Mouse (Mus musculus) kidney, postnatal 0 days (tissue): ENCODE results near the gene Syt9. TPM values are rescaled to one million over a fixed set of nuclear protein-coding genes. Genes with fewer than 3 reads are reported as not detected.
A peak's percentile ranks its signal among the peaks of the same experiment; 100 is the strongest.

Experiments
- ATAC-seq: fragments of 200-750 bp; cut with Nextera tagmentation; replicated peaks from 2 replicates; pipeline ENCODE4 v1.8.0; 2017; ENCODE audit warnings: low read depth, moderate number of reproducible peaks, moderate TSS enrichment, moderate library complexity; ENCODE audit not compliant: low FRiP score
- DNase-seq: peaks from one replicate; pipeline ENCODE4 v3.0.0-alpha.2; 2016; ENCODE audit warnings: low spot score
- H3K27ac ChIP-seq: fragments of 300-500 bp; sonication (generic); 2 replicates; pipeline ENCODE4 v1.5.1; 2014; ENCODE audit warnings: mild to moderate bottlenecking
- H3K27me3 ChIP-seq: fragments of 300-500 bp; sonication (generic); 2 replicates; pipeline ENCODE4 v1.6.1; 2014; ENCODE audit warnings: low read length, mixed read lengths; ENCODE audit not compliant: insufficient read depth
- H3K36me3 ChIP-seq: fragments of 300-500 bp; sonication (generic); 2 replicates; pipeline ENCODE4 v1.6.1; 2014; ENCODE audit warnings: low read length, mixed read lengths; ENCODE audit not compliant: insufficient read depth
- H3K4me1 ChIP-seq: fragments of 300-500 bp; sonication (generic); replicated peaks from 2 replicates; pipeline ENCODE4 v1.6.1; 2014; ENCODE audit warnings: antibody characterized with exemption, low read length, mixed read lengths; ENCODE audit not compliant: insufficient read depth
- H3K4me2 ChIP-seq: fragments of 300-500 bp; sonication (generic); 2 replicates; pipeline ENCODE4 v1.6.1; 2014; ENCODE audit warnings: mild to moderate bottlenecking, low read length, moderate library complexity, mixed read lengths
- H3K4me3 ChIP-seq: fragments of 300-500 bp; sonication (generic); replicated peaks from 2 replicates; pipeline ENCODE4 v1.5.1; 2014; ENCODE audit warnings: low read depth, low read length
- H3K9ac ChIP-seq: fragments of 300-500 bp; sonication (generic); 2 replicates; pipeline ENCODE4 v1.6.1; 2014; ENCODE audit warnings: low read depth, low read length
- H3K9me3 ChIP-seq: fragments of 300-500 bp; sonication (generic); replicated peaks from 2 replicates; pipeline ENCODE4 v1.6.1; 2016; ENCODE audit warnings: low read length, inconsistent platforms, mixed read lengths
- CTCF ChIP-seq: IDR thresholded peaks from 2 replicates; pipeline ENCODE4 v1.5.1; 2016; ENCODE audit warnings: antibody characterized with exemption, low read depth, mild to moderate bottlenecking, moderate library complexity
- WGBS: fragments of 180-500 bp; shearing (Covaris S2); extraction: QIAGEN DNeasy Blood & Tissue Kit; methylation state at CpG from one replicate; pipeline ENCODE4 v1.1.7; 2014; 5-methylcytosine and 5-hydroxymethylcytosine counted together
- polyA plus RNA-seq: library from polyadenylated mRNA; unstranded; fragments of >200 nt; fragmentation: Nextera tagmentation; extraction: Ambion mirVana; gene quantifications from 2 replicates; pipeline ENCODE4 v1.2.1, GENCODE M21; 2015

Gene Syt9
- polyA plus RNA-seq, 1 experiment from 2014 or later, result 3.2 TPM

- ATAC-seq (no peak), DNase-seq (no peak)
- Histone ChIP-seq H3K36me3 (no peaks in the 10 kb centered on the region), H3K4me3 (no peak overlapping the region), H3K4me1 (no peaks in the 10 kb centered on the region), H3K9ac (no peak overlapping the region), H3K9me3 (no peaks in the 10 kb centered on the region), H3K27me3 (no peaks in the 10 kb centered on the region), H3K4me2 (no peak overlapping the region), H3K27ac (no peak overlapping the region)
- 90% methylated on average over 15 of the region's 15 CpGs for WGBS
- TF ChIP-seq CTCF, result no peak
Observed at GRCm38 (mm10) chr7:107400061-107400799, 29.7 kb downstream of the Syt9 start.

DNA sequence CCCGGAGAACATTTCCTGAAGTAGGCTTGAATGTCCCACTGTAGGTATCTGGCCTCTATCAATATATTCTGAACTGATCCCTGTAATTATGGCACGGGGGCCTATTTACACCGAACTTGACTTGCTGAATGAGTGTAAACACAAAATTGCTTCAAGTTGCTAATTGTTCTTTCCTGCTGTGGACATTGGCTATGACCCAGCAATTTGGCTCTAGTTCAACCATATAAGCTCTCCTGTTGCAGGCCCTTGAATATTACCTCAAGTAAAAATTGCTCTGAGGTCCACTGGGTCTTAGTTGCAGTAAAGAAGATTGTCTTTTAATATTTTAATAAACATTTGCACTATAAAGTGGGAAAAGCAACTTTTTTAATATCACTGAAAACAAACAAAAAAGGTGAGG lies 32.7 kb downstream of the Syt9 start:
- TF ChIP-seq CTCF, result no peak
- Histone ChIP-seq H3K36me3 (no peaks in the 10 kb centered on the region), H3K9ac (no peak overlapping the region), H3K27me3 (no peaks in the 10 kb centered on the region), H3K27ac (no peak overlapping the region), H3K4me3 (no peak overlapping the region), H3K9me3 (no peaks in the 10 kb centered on the region), H3K4me2 (no peak overlapping the region), H3K4me1 (no peaks in the 10 kb centered on the region)
- 84% methylated on average over 3 of the region's 3 CpGs for WGBS
- DNase-seq (no peak), ATAC-seq (no peak)

GRCm38 (mm10) chr7:107414928-107415327 lies 44.4 kb downstream of the Syt9 start:
- Histone ChIP-seq H3K4me2 (no peak overlapping the region), H3K9ac (no peak overlapping the region), H3K4me3 (no peak overlapping the region), H3K9me3 (no peaks in the 10 kb centered on the region), H3K27ac (no peak overlapping the region), H3K27me3 (no peaks in the 10 kb centered on the region), H3K4me1 (no peaks in the 10 kb centered on the region), H3K36me3 (no peaks in the 10 kb centered on the region)
- DNase-seq (no peak), ATAC-seq (no peak)
- no peak for TF ChIP-seq CTCF
- 82% methylated on average over 6 of the region's 6 CpGs for WGBS

DNA sequence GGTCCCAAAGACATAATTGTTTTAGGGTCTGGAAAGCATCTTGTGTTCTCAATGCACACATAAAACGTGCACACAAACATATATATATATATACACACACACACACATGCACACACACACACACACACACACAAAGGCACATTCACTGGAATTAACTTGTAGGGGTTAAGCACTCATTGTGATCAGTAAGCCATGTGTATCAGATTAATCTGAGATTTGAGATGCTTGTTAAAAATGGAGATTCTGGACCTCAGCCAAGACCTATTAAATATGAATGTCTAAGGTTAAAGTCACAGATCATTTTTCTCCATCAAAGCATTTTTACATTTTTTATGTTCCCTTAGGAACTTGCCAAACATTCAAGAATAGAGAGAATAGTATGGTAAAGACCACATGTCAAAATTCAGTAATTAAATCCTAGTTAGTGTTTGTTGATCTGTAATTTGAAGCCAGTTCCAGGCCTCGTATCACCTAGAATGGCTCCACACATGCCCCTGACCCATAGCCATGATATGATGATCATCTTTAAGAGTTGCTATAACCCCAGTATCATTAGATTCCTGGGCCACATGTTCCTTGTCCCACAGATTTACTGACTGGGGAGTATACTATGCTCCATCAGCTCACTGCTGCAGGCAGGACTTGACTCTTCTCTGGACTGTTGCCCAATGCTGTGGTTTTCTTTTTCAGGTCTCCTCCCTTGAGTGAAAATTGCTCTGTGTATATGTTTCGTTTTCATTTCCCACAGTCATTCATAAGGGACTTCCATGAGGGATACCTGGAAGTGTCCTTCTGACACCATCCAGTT lies 46.7 kb downstream of the Syt9 start:
- Histone ChIP-seq H3K4me1 (no peaks in the 10 kb centered on the region), H3K9ac (no peak overlapping the region), H3K27me3 (no peaks in the 10 kb centered on the region), H3K9me3 (no peaks in the 10 kb centered on the region), H3K4me2 (no peak overlapping the region), H3K4me3 (no peak overlapping the region), H3K27ac (no peak overlapping the region), H3K36me3 (no peaks in the 10 kb centered on the region)
- ATAC-seq (no peak), DNase-seq (peak; percentile 54)
- 31% methylated on average over 3 of the region's 3 CpGs for WGBS
- TF ChIP-seq CTCF, result no peak

- DNase-seq, result no peak
- H3K27me3 ChIP-seq, result no peaks in the 10 kb centered on the region
- H3K27ac ChIP-seq, result no peak overlapping the region
- H3K4me3 ChIP-seq, result no peak overlapping the region
- no peaks in the 10 kb centered on the region for H3K4me1 ChIP-seq
- no peak overlapping the region for H3K9ac ChIP-seq
- TF ChIP-seq CTCF, result no peak
- no peaks in the 10 kb centered on the region for H3K9me3 ChIP-seq
- ATAC-seq, result no peak
- no peak overlapping the region for H3K4me2 ChIP-seq
- no peaks in the 10 kb centered on the region for H3K36me3 ChIP-seq
- 85% methylated on average over 3 of the region's 3 CpGs for WGBS
Observed at GRCm38 (mm10) chr7:107437381-107437780, 66.9 kb downstream of the Syt9 start.

GRCm38 (mm10) chr7:107444579-107444978 lies 74.1 kb downstream of the Syt9 start:
- H3K27me3 ChIP-seq, result no peaks in the 10 kb centered on the region
- no peaks in the 10 kb centered on the region for H3K4me1 ChIP-seq
- TF ChIP-seq CTCF, result no peak
- no peaks in the 10 kb centered on the region for H3K36me3 ChIP-seq
- H3K9me3 ChIP-seq, result no peaks in the 10 kb centered on the region
- no peak for ATAC-seq
- no peak overlapping the region for H3K9ac ChIP-seq
- H3K27ac ChIP-seq, result no peak overlapping the region
- no peak overlapping the region for H3K4me2 ChIP-seq
- DNase-seq, result peak; percentile 78
- H3K4me3 ChIP-seq, result no peak overlapping the region
